Mouse (Mus musculus): ENCODE measurements around the gene Tcp10b. TPM values are rescaled to one million over a fixed set of nuclear protein-coding genes. Genes with fewer than 3 reads are reported as not detected.
"Not testable (repeated sequence)": the region's sequence is repeated elsewhere in the genome, so short reads cannot be mapped to it uniquely, and the experiment has no call there.

Tcp10b gene
- total RNA-seq, 2 experiments from 2014 or later, result 0.20 to 0.47 TPM

- DNase-seq (ENCODE audit: low spot score in 2 of 2); intact Hi-C loops (cut with DNase I): not testable (repeated sequence)
These were observed 70.8 kb downstream of the Tcp10b start, which contains the start of gene Unc93a for GRCm38 (mm10) chr17:13131710-13132109. Gene Unc93a, minus strand, starts transcription at chr17:13131810.

Other genes with a start within 250 kb of the Tcp10b start
- 10 to 100 TPM; 27.4 to 35.8 TPM for gene Mas1, start 193.0 kb upstream of the Tcp10b start, total RNA-seq (2021)
- gene Mrgprh, start 185.1 kb upstream of the Tcp10b start, total RNA-seq (2021), result under 1 TPM in 1 of 2 experiments, not detected in 1; 0.37 TPM
- gene Pnldc1, start 150.9 kb upstream of the Tcp10b start, total RNA-seq (2021), result 1 to 10 TPM; 1.4 to 1.8 TPM
- 100 to 1,000 TPM; 193 to 198 TPM for gene Tcp1, start 145.4 kb upstream of the Tcp10b start, total RNA-seq (2021)
- gene Mrpl18, start 144.8 kb upstream of the Tcp10b start, total RNA-seq (2021), result 10 to 100 TPM; 54.0 to 56.0 TPM
- 1 to 10 TPM; 3.9 to 4.3 TPM for gene Acat3, start 120.5 kb upstream of the Tcp10b start, total RNA-seq (2021)
- 10 to 100 TPM; 52.7 to 68.9 TPM for gene Acat2, start 100.4 kb upstream of the Tcp10b start, total RNA-seq (2021)
- gene Wtap, start 66.9 kb upstream of the Tcp10b start, total RNA-seq (2021), result 10 to 100 TPM; 47.6 to 51.5 TPM
- gene Sod2, start 54.3 kb upstream of the Tcp10b start, total RNA-seq (2021), result 100 to 1,000 TPM; 272 to 281 TPM
- gene Gpr31b, start 8.8 kb upstream of the Tcp10b start, total RNA-seq (2021), result not detected
- under 1 TPM in 1 of 2 experiments, not detected in 1; 0.15 TPM for gene Unc93a, start 70.7 kb downstream of the Tcp10b start, total RNA-seq (2021)
- not detected for gene Smok2a, start 160.1 kb downstream of the Tcp10b start, total RNA-seq (2021)
- not detected for gene Smok2b, start 169.2 kb downstream of the Tcp10b start, total RNA-seq (2021)

All from left cerebral cortex, postnatal 36 days (tissue).